Mouse (Mus musculus) neural tube, embryonic 15.5 days (tissue): Measurements from ENCODE around the gene Aqp3. TPM values are rescaled to one million over a fixed set of nuclear protein-coding genes. Genes with fewer than 3 reads are reported as not detected.

Source experiments
- ATAC-seq: fragments of 200-750 bp; cut with Nextera tagmentation; 2 replicates; pipeline ENCODE4 v1.8.0; 2017; ENCODE audit warnings: mild to moderate bottlenecking, moderate TSS enrichment, moderate library complexity; ENCODE audit not compliant: low FRiP score
- H3K27ac ChIP-seq: fragments of 300-500 bp; sonication (generic); replicated peaks from 2 replicates; pipeline ENCODE4 v1.5.1; 2015; ENCODE audit warnings: mild to moderate bottlenecking, inconsistent platforms
- H3K27me3 ChIP-seq: fragments of 300-500 bp; sonication (generic); replicated peaks from 2 replicates; pipeline ENCODE4 v1.6.1; 2015; ENCODE audit warnings: inconsistent platforms
- H3K36me3 ChIP-seq: fragments of 300-500 bp; sonication (generic); 2 replicates; pipeline ENCODE4 v1.6.1; 2015; ENCODE audit warnings: inconsistent platforms
- H3K4me1 ChIP-seq: fragments of 300-500 bp; sonication (generic); 2 replicates; pipeline ENCODE4 v1.6.1; 2015; ENCODE audit warnings: inconsistent platforms
- H3K4me2 ChIP-seq: fragments of 300-500 bp; sonication (generic); 2 replicates; pipeline ENCODE4 v1.6.1; 2015; ENCODE audit warnings: inconsistent platforms, mild to moderate bottlenecking, moderate library complexity
- H3K4me3 ChIP-seq: fragments of 300-500 bp; sonication (generic); replicated peaks from 2 replicates; pipeline ENCODE4 v1.5.1; 2015; ENCODE audit warnings: mild to moderate bottlenecking, inconsistent platforms
- H3K9ac ChIP-seq: fragments of 300-500 bp; sonication (generic); replicated peaks from 2 replicates; pipeline ENCODE4 v1.6.1; 2015; ENCODE audit warnings: mild to moderate bottlenecking, inconsistent platforms
- H3K9me3 ChIP-seq: fragments of 300-500 bp; sonication (generic); replicated peaks from 2 replicates; pipeline ENCODE4 v1.6.1; 2016; ENCODE audit warnings: inconsistent platforms
- WGBS: fragments of 180-500 bp; shearing (Covaris S2); methylation state at CpG from one replicate; pipeline ENCODE4 v1.1.7; 2015; ENCODE audit warnings: mixed read lengths; 5-methylcytosine and 5-hydroxymethylcytosine counted together
- polyA plus RNA-seq: library from polyadenylated mRNA; unstranded; fragments of >200 nt; fragmentation: Nextera tagmentation; extraction: Ambion mirVana; gene quantifications from 2 replicates; pipeline ENCODE4 v1.2.1, GENCODE M21; 2015

Gene Aqp3
- polyA plus RNA-seq, 1 experiment from 2014 or later, result not detected

GRCm38 (mm10) chr4:41129406-41129805, 31.4 kb upstream of the Aqp3 start:
- no peak overlapping the region for H3K4me3 ChIP-seq
- H3K4me1 ChIP-seq, result peaks cover 2% of the 10 kb centered on the region
- H3K27me3 ChIP-seq, result no peaks in the 10 kb centered on the region
- H3K36me3 ChIP-seq, result no peaks in the 10 kb centered on the region
- no peak for ATAC-seq
- H3K9me3 ChIP-seq, result no peaks in the 10 kb centered on the region
- no peak overlapping the region for H3K27ac ChIP-seq
- WGBS, result 4% methylated on average over 2 of the region's 2 CpGs
- H3K4me2 ChIP-seq, result no peak overlapping the region
- H3K9ac ChIP-seq, result no peak overlapping the region

GRCm38 (mm10) chr4:41124180-41124951, 26.4 kb upstream of the Aqp3 start, which contains the start of gene Nol6:
TSS of gene Nol6 (minus strand) at chr4:41124455.
- H3K27me3 ChIP-seq, result no peaks in the 10 kb centered on the region
- H3K4me1 ChIP-seq, result peaks cover 11% of the 10 kb centered on the region
- H3K4me2 ChIP-seq, result peak within 1 kb of the TSS; percentile 84
- peak within 1 kb of the TSS; percentile 64 for H3K9ac ChIP-seq
- ATAC-seq, result peak; percentile 100
- WGBS, result 3% methylated on average over 29 of the region's 29 CpGs
- H3K27ac ChIP-seq, result peak within 1 kb of the TSS; percentile 65
- peaks cover 30% of the 10 kb centered on the region for H3K36me3 ChIP-seq
- H3K9me3 ChIP-seq, result no peaks in the 10 kb centered on the region
- H3K4me3 ChIP-seq, result peak within 1 kb of the TSS; percentile 80

- Histone ChIP-seq H3K36me3 (peaks cover 86% of the 10 kb centered on the region), H3K27me3 (no peaks in the 10 kb centered on the region), H3K9ac (no peak overlapping the region), H3K4me2 (no peak overlapping the region), H3K9me3 (no peaks in the 10 kb centered on the region), H3K4me3 (no peak overlapping the region), H3K27ac (no peak overlapping the region), H3K4me1 (peaks cover 11% of the 10 kb centered on the region)
- WGBS, result 80% methylated on average over 11 of the region's 11 CpGs
- ATAC-seq, result no peak
These were observed 20.8 kb upstream of the Aqp3 start for GRCm38 (mm10) chr4:41118706-41119292.

GRCm38 (mm10) chr4:41116817-41117216, 18.8 kb upstream of the Aqp3 start:
- WGBS, result 87% methylated on average over 3 of the region's 3 CpGs
- ATAC-seq, result no peak
- H3K4me2 ChIP-seq, result no peak overlapping the region

DNA sequence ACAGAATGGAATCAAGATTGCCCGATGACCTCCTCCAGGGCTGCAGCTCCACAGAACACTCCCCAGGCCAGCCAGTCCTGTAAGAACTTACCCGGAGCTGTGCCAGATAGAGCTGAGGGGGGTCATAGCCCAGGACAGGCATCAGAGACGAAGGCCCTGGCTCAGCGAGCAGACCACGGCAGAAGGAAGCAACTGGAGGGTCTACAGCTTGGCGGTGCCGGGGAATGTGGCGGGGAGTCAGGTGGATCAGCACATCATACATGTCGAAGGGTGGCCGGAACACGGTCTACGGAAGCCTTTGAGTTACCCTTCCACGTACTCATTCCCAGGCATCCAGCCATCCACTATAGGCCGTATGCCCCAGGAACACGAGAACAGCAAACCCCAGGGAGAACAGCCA, 17.8 kb upstream of the Aqp3 start:
- Histone ChIP-seq H3K36me3 (peaks cover 72% of the 10 kb centered on the region), H3K27me3 (no peaks in the 10 kb centered on the region), H3K4me2 (no peak overlapping the region), H3K27ac (no peak overlapping the region), H3K9ac (no peak overlapping the region), H3K4me3 (no peak overlapping the region), H3K4me1 (no peaks in the 10 kb centered on the region), H3K9me3 (no peaks in the 10 kb centered on the region)
- WGBS, result 94% methylated on average over 15 of the region's 15 CpGs
- no peak for ATAC-seq

More at GRCm38 (mm10) chr4:41116817-41117216, 18.8 kb upstream of the Aqp3 start:
- H3K27me3 ChIP-seq, result no peaks in the 10 kb centered on the region
- no peak overlapping the region for H3K27ac ChIP-seq
- peaks cover 82% of the 10 kb centered on the region for H3K36me3 ChIP-seq
- H3K9ac ChIP-seq, result no peak overlapping the region
- no peaks in the 10 kb centered on the region for H3K9me3 ChIP-seq
- no peak overlapping the region for H3K4me3 ChIP-seq
- H3K4me1 ChIP-seq, result no peaks in the 10 kb centered on the region

GRCm38 (mm10) chr4:41115074-41115473, 17.1 kb upstream of the Aqp3 start:
- peaks cover 65% of the 10 kb centered on the region for H3K36me3 ChIP-seq
- H3K9ac ChIP-seq, result no peak overlapping the region

DNA sequence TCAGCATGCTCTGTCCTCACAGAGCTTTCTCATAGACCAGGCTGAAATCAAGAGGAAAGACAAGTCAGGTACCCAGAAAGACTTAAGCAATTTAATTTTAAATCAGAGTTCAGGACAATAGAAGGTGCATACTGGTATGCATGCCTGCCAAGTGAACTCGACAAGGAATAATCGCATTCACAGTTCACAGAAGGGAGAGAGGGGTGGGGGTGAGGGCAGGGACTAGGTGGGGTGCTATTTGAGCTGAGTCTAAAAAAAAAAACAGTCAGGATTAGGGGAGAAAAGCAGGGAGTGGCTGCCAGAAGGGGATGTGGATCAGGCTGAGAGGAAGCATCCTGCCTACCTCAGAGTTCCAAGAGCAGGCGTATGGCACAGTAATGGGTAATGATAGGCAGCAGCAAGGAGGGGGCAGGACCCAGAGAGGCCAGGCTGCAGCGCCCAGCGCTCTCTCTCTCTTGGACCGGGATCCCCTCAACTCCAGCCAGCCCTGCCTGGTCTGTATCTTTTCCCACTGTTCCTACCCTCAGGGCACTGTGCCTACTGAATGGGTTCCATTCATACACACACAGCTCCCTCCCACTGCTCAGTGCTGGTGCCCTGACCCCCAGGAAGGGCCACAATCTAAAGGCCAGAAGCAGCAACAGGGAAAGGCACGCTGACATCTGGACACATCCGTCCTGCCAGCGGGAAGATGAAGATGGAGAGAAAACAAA, 16.5 kb upstream of the Aqp3 start:
- Histone ChIP-seq H3K36me3 (peaks cover 59% of the 10 kb centered on the region), H3K27me3 (no peaks in the 10 kb centered on the region), H3K4me2 (no peak overlapping the region), H3K27ac (no peak overlapping the region), H3K9me3 (no peaks in the 10 kb centered on the region), H3K4me3 (no peak overlapping the region), H3K9ac (no peak overlapping the region), H3K4me1 (no peaks in the 10 kb centered on the region)
- no peak for ATAC-seq
- 88% methylated on average over 9 of the region's 9 CpGs for WGBS

More at GRCm38 (mm10) chr4:41115074-41115473, 17.1 kb upstream of the Aqp3 start:
- Histone ChIP-seq H3K27ac (no peak overlapping the region), H3K27me3 (no peaks in the 10 kb centered on the region), H3K9me3 (no peaks in the 10 kb centered on the region), H3K4me1 (no peaks in the 10 kb centered on the region), H3K4me2 (no peak overlapping the region), H3K4me3 (no peak overlapping the region)
- no peak for ATAC-seq
- 94% methylated on average over 6 of the region's 6 CpGs for WGBS

GRCm38 (mm10) chr4:41108717-41109425, 10.9 kb upstream of the Aqp3 start:
- no peak for ATAC-seq
- H3K4me3 ChIP-seq, result no peak overlapping the region
- no peak overlapping the region for H3K4me2 ChIP-seq
- peaks cover 3% of the 10 kb centered on the region for H3K36me3 ChIP-seq
- no peaks in the 10 kb centered on the region for H3K9me3 ChIP-seq
- no peaks in the 10 kb centered on the region for H3K27me3 ChIP-seq
- H3K27ac ChIP-seq, result no peak overlapping the region
- no peak overlapping the region for H3K9ac ChIP-seq
- WGBS, result 89% methylated on average over 10 of the region's 10 CpGs
- H3K4me1 ChIP-seq, result no peaks in the 10 kb centered on the region

- Histone ChIP-seq H3K9ac (no peak overlapping the region), H3K36me3 (no peaks in the 10 kb centered on the region), H3K27me3 (no peaks in the 10 kb centered on the region), H3K4me3 (no peak overlapping the region), H3K4me2 (no peak overlapping the region), H3K4me1 (no peaks in the 10 kb centered on the region), H3K9me3 (no peaks in the 10 kb centered on the region), H3K27ac (no peak overlapping the region)
- ATAC-seq, result no peak
- WGBS, result 71% methylated on average over 4 of the region's 4 CpGs
These were observed 9.5 kb upstream of the Aqp3 start for GRCm38 (mm10) chr4:41107440-41107839.

- Histone ChIP-seq H3K9me3 (no peaks in the 10 kb centered on the region), H3K9ac (no peak overlapping the region), H3K4me1 (peaks cover 9% of the 10 kb centered on the region), H3K27ac (no peak overlapping the region), H3K4me2 (no peak overlapping the region), H3K4me3 (no peak overlapping the region), H3K36me3 (no peaks in the 10 kb centered on the region), H3K27me3 (peaks cover 15% of the 10 kb centered on the region)
- no peak for ATAC-seq
These were observed 4.9 kb upstream of the Aqp3 start for GRCm38 (mm10) chr4:41102901-41103300.

GRCm38 (mm10) chr4:41100986-41101385, 3.0 kb upstream of the Aqp3 start:
- ATAC-seq, result no peak
- Histone ChIP-seq H3K9ac (no peak overlapping the region), H3K9me3 (no peaks in the 10 kb centered on the region), H3K27me3 (peaks cover 34% of the 10 kb centered on the region), H3K36me3 (no peaks in the 10 kb centered on the region), H3K4me2 (no peak overlapping the region), H3K4me1 (peaks cover 14% of the 10 kb centered on the region), H3K4me3 (no peak overlapping the region), H3K27ac (no peak overlapping the region)
- WGBS, result 14% methylated on average over 1 of the region's 1 CpGs
